Mouse (Mus musculus): ENCODE measurements at regions not wholly inside any gene's neighbourhood (a gene's known extent, or its start where the extent isn't known, plus 50 kb on each side); places are given as distances from the start of the nearest gene placed in this dataset.

DNA sequence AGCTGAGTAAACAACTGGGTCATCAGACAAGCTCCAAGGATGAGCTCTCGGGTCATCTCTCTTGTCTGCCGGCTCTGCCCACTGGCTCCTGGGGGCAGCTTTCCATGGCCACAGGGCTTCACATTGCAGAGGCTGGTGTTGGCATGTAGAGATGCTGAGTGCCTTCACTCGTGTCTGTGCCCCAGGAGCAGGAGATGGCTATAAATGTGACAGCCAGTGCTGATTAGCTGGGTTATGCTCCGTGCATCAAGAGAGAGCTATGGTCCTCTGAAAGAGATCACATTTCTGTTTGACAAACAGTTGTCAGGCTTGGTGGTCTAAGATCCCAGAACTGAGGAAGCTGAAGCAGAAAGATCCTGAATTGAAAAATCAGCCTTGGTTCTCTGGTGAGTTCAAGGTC is 795.4 kb upstream of the Car8 start:
- DNase-seq (ENCODE audit: low spot score) = no peak

DNA sequence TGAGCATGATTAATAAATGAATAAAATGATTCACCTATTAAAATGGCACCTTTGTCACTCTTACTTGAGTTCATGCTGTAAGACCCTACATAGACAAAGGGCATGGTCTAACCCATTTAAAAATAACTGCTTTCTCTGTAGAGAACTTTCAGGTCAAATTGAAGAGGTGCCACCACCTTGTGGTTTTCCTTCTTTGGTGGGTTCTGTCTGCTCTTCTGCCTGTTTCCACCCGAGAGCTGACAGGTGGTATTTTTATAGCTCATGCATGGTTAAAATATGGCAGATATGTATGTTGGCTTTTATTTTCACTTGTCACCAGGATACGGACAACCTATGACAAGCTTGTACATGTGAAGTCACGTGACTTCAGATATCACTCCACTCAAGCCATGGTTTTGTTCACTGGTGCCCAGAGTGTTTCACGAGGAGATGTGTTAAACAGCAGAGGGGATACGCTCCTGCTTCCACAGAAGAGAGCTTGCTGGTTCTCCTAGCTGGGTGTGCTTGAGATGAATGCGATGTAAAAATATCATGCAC is 794.3 kb upstream of the Car8 start:
- DNase-seq (ENCODE audit: low spot score) = no peak

DNA sequence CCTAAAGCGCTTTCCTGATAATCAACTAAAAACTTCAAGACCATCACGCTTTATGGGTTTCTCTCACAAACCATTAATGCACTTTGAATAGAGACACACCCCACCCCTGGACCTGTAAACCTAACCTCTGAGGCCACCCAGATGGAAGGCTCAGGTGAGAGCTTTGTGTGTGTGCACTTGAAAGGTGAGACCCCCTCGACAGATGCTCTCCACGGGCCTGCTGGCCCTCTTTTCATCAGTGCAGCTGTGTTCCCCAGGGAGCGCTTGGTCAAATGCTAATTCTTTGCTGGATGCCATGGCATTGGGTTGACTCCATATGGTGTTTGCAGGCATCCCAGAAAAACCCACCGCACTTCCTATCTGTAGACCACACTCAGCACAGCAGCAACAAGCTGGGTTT is 792.8 kb upstream of the Car8 start:
- no peak for DNase-seq (ENCODE audit: low spot score)

DNA sequence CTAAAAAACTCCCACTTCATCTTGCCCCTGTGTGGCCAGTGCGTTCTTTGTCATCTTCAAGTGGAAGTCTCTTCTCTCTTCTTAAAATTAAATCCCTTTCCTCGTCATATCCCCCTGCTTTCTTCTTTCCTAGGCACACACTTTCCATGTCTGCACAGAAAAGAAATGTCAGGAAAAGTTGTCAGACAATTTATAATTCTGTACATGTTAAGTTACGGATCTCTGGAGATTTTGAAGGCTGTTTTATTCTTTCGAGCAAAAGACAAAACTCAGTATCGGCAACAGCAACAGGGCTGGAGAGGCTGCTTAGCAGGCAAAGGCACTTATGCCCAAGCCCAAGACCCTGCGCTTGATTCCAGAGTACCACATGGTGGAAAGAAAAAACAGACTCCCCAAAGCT is 790.1 kb upstream of the Car8 start:
- DNase-seq (ENCODE audit: low spot score) = no peak

DNA sequence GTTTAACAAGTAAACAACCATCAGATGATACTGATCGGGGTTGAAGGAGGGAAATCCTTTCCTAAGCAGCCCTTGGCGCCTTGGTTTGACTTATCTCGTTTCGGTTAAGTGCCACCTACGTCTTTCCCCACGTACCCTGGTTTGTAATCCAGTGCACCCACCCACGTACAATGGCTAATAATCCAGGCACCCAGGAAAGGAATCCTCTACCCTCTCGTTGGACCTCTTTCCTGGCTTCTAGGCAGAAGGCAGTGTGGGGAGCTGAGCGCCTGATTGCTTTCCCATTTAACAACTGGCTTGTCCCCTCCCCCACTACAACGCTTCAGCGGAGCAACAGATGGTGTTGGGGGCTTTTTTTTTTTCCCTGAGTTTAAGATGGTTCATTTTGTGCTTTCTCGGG is 789.6 kb upstream of the Car8 start:
- DNase-seq (ENCODE audit: low spot score) = no peak

DNA sequence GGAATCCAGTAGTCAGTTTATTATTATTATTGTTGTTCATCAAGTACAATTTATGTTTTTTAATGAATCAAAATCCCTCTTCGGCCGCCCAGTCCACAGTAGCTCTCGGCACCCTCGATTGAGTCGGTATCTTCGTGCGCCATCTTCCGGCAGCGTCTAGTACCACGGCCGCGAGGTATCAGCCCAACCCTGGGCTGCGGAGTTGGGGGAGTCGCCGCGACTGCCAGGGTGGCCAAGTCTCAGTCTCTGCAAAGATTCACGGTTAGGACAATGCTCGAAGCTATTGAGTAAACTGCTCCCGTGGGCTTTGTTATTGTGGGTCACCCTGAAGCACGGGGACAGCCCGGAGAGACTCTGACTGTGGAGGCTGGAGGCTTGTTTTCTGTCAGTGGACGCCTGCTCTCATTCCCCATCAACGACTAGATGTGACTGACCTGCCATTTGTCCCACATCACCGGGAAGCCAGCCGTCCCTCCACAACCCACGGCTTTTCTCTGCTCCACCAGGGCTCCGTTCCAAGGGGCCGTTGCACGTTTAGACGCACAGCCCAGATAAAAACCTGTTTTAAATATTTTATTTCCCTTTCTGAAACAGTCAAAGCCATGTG is 789.1 kb upstream of the Car8 start:
- DNase-seq (ENCODE audit: low spot score) = peak; percentile 64

DNA sequence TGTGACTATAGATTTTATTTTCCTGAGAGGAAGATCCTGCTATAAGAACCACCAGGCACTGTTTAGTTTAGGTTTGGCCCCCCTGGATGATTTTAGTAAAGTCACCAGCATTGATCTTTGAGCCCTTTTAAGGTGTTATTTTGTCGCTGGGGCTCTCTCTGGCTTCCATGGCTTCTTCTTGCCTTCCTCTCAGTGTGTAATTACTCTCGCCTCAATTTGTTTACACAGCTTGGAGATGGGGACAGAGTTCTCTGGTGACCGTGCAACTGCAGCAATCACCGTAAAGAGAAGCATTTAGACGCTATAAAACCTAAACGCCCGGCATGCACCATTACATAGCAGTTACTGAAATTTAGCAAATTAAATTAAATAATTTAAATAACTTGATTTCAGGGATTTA is 788.5 kb upstream of the Car8 start:
- DNase-seq (ENCODE audit: low spot score) = no peak

DNA sequence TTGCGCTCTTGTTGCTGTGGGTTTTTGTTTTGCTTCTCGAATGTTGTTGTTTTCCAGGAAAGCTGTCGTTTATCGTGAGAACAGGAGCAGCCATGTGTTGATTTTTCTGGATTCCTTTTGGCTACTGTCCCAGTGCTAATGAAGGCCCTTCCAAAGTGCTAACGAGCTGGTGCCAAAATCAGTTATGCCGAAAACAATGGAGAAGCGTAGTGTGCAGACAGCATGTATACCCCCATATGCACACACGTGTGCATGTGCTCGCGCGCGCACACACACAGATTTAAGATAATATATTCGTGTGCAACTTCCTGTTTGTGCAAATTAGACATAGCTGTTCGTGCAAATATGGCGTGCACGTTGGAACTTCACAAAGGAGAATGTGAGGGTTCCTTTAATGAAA is 788.0 kb upstream of the Car8 start:
- DNase-seq (ENCODE audit: low spot score) = no peak

DNA sequence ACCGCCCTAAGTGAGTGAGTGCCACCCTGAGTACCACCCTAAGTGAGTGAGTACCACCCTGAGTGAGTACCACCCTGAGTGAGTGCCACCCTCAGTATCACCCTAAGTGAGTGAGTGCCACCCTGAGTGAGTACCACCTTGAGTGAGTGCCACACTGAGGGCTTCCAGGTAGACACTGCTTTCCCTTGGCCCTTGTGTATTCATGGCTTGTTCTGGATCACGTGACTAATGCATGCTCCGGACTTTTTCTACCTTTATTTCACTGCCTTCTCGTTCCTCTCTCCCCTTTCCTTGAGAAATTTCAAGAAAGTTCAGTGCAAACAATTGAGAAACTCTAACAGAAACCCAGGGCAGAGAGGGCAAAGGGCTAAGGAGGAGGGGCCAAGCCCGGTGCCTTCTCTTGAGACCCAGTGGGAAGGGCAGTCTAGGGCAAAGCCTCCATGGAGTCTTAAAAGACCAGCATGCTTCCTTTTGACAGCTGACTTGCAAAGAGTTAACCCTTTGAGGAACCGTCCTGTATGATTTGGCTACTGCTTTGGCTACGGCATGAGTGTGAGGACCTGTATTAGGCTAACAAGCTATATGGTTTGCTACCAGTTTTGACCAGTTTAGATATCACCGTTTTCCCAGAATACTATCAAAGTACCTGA is 787.1 kb upstream of the Car8 start:
- no peak for DNase-seq (ENCODE audit: low spot score)

DNA sequence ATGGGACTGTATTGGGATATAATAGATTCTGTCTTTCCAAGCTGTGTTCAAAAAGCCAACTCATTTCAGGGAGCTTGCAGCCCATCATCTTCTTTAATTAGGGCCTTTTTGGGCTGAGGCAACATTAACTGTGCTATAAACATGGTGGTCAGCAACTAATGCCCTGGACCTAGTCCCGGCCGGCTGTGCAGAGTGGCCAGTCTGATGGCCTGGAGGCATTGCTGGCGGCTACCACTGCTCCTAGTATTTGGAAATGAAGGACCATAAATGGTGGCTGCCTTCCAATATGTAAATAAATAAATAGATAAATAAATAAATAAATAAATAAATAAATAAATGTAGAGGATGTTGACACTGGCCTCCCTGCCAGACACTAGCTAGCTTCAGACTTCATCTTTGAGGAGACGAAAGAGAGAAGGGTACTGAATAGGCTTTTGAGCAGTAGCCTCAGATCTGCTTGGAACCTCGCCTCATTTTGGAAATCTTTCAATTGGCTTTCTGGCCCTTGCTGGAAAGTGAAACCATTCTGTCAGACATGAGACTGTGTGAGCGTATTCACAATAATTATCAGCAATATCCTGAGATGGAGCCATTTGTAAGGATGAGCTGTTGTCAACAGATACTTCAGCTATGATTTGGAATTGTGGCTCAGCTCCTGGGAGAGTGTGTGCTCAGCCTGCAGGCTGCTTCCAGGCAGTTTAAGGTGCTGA is 785.5 kb upstream of the Car8 start:
- no peak for DNase-seq (ENCODE audit: low spot score)

DNA sequence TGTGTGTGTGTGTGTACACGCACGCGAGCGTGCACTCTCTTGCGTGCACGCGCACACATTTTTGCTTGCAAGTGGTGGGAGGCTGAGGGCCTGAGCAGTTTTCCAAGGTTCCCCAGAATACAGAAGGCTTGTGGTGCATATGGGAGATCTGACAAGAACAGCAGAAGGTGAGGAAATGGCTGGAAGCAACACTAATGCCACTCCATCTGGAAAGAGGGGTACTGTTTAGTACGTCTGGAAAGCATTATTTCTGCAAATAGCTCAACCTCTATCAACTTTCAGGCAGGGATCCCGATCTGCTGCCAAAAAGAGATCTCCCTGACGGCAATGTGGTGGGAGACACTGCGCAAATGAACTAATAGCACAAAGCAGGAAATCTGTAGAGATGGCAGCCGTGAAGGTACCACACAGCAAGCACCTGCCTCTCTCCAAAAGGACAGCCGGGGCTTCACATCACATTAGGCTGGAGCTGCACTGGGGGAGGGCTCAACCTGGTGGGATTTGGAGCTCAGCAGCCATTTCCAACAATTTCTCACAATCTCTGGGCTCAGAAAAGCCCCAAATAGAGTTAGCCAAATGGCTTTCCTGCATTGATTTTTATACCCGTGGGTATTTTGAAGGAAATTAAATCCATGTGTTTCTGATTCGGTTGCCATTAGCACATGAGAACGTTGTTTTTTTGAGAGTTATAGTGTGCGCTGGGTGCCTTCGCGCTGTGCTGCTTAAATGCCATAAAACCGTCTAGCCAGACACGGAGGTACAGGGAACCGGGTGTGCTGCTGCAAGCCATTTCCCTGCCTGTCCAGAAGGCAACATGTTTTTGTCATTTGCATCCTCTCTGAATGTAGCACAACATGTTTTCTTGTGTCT is 780.6 kb upstream of the Car8 start:
- no peak for DNase-seq (ENCODE audit: low spot score)

DNA sequence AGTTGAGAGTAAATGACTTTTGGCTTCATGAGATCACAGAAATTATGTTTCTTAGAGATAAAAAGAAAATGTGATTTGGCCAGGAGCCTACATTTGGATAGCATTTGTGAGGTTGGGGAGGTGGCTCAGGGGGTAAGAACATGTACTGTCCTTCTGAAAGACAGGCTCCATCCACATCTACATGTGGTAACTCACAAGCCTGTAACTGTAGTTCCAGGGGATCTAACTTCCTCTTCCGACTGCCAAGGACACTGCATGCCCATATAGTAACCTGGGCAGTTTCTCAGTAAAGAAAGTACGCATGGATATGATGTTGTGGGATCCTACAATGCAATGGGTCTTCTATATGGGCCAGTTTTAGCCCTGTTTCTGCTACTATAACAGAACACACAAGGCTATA is 779.4 kb upstream of the Car8 start:
- no peak for DNase-seq (ENCODE audit: low spot score)

DNA sequence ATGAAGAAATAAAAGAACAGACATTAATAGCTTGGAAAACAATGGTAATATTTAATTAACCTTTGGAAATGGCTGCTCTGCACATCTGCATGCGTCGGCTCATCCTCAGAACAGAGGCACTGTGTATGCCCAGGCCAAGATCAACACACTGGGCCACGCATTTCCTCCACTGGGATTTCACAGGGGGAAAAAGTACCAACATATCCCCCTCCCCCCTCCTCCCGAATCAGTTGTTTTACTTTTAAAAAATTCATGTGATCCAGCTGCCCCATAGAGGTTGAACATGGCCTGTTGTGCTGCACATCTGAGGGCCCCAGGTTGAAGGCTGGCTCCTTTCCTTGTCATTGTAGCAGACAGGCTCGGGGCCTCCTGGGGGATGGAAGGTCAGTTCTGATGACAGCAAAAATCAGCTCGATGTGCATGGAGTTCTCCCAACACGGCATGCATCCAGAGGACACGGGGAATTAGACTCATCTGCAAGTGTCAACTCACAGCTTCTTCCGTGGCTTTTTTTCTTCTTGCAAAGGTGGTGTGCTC is 777.7 kb upstream of the Car8 start:
- DNase-seq (ENCODE audit: low spot score) = no peak

DNA sequence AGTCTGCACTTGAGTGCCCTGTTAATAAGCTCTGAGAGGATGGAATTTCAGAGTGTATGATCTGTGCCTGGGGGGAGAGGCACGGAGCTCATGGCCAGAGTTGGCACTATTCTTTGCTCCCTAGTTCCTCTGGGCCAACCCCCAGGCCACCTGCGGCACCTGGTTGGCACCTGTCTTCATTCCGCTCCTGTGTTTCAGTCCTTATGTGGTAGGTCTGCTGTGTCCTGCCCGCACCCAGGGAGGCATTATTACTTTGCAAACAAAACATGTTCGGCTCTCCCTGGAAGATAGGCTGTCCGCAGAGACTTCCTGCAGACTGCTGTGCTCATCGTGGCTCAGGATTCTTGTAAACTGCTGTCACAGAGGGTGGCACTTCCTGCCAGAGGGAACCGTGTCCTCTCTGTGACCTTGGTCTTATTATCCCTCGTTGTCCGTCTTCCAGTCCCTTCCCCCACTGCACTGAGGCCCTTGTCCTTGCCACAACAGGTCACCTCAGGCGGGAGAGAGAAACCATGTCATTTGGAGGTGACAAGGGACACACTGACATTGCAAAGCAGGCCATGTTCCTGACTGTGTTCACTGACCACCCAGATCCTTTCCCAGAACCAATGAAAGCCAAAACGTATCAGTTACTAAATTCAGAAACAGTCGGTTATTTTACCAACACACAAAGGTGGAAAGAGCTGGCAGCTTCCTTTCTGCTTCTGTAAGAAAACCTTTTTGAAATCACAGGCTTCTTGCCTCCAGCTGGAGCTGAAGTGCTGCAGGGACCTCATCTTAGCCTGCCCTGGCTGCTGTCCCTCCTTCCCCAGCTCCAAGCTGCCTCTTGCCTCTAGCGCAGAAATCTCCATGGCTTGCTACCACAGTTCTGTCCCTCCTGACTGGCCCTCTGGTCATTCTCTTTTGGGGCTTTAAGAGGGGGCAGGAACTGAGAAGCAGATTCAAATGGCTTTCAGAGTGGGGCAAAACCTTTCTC is 777.0 kb upstream of the Car8 start:
- DNase-seq (ENCODE audit: low spot score) = no peak

DNA sequence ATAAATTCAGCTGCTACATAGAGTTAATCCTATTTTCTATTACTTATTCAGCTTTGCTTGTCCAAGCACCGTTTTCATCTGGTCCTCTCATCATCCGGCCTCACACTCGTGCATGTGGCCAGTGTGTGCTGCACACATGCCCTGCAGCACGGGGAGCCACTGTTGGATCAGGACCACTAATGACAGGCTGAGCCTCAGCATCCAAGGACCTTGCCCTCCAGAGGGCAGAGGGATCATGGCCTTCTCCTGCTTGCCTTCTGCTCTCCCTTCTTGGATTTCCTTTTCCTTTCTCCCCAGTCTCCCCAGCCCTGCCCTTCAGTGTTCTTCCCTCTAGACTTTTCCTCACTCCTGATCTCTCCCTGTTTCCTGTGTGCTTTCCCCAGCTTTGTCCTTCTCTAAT is 776.1 kb upstream of the Car8 start:
- DNase-seq (ENCODE audit: low spot score) = no peak

DNA sequence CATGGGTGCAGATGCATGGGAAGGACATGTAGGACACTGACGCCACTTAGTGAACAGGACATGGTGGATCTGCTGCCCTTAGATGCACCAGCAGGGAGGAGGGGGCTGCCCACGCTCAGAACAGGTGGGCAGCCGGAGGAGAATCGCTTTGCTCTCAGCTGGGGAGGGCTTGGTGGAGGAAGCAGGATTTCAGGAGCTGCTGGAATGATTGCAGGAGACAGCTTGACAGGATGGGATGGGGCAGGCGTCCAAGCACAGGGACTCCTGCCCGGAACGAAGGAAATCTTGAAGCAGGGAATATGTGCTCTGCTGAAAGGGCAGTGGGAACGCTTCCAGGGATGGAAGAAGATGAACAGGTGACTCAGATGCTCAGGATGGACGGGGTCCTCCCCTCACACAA is 773.9 kb upstream of the Car8 start:
- DNase-seq (ENCODE audit: low spot score) = no peak

DNA sequence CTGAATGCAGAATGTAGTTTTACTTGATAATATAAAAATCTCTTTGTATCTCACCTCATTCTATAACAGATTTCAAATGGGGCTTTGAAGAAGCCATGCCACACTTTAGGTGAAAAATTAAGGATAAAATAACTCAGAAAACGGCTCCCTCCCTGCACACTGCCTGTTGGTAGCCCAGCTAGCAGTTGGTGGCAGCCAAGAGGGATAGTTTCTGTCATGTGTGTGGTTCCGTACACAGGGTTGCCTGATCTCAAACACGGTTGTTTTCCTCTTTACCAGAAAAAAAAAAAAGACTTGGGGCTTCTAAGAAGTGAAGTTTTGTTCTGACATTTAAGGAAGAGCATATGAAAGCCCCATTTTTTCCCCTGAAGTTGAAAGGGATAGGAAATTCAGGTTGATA is 773.1 kb upstream of the Car8 start:
- DNase-seq (ENCODE audit: low spot score) = no peak

DNA sequence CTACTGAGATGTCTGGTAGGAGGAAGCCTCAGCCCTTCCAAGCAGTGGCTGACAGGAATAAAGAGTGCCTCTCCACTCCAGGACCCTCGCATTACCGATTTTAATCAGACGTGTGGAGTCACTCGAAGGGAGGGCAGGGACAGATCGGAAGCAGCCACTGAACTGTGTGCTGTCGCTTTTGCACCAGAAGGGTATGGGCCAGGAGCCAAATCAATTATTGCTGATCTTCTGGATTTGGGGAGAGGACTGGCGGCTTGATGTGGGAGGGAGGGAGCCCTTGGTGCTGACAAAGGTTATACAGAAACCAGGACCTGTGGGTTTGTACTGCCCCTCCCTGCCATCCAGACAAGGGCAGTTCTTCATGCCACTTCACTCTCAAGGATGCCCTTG is 772.3 kb upstream of the Car8 start:
- no peak for DNase-seq (ENCODE audit: low spot score)

DNA sequence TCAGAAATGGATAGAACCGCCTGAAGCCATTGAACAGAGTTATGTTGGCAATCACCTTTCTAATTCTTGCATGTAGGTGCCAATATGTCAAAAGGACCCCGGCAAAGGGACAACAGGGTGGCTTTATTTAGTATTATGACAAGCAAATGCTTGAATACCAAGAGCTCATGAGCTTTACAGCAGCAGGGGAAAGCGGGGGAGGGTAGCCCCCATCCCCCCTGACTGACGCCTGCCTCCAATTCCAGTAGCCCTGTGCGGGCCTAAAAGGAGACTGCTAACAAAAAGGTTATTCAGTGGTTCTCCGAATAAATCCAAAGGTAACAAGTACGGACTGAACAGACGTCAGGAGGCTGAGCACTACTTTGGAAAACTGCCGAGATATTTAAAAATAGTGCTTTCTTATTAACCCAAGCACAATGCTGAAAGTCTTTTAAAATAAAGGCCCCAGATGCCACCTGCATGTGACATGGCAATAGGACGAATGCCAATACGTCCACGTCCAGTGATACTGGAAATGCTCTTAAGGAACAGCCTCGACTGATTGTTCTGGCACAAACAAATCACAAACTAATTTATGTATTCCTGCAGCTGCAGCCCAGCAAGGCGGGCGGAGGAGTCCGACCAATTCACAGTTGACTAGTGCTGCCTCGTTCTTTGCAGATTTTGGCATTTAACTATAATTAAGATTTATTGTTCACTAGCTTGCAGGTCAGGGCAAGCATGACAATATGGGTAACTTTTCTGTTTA is 771.7 kb upstream of the Car8 start:
- DNase-seq (ENCODE audit: low spot score) = no peak

DNA sequence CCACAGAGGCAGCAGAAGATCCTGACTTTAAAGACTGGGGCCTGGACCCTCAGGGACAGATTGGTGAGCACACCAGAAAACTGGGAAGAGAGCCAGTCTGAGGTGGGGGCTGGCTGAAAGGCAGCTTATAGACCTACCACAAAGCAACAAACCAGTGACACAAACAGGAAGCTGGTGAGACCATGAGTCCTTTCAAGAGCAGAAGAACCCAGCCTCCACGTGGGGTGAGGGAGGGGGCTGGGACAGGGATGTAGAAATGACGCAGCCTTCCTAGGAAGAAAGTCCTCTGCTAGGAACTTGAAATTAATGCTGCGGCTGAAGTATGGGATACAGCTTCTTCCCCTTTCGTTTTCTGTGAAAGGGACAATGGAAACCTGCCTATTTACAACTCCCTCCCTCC is 770.8 kb upstream of the Car8 start:
- no peak for DNase-seq (ENCODE audit: low spot score)
